Mouse (Mus musculus) heart, embryonic 10.5 days (tissue): ENCODE data around the gene Vmn1r81. TPM values are rescaled to one million over a fixed set of nuclear protein-coding genes. Genes with fewer than 3 reads are reported as not detected.

Experiments used
- DNase-seq: peaks from one replicate; pipeline ENCODE4 v3.0.0-alpha.2; 2017; ENCODE audit warnings: low spot score
- H3K27ac ChIP-seq: fragments of 300-500 bp; sonication (generic); 2 replicates; pipeline ENCODE4 v1.5.1; 2016; ENCODE audit warnings: mild to moderate bottlenecking
- H3K27me3 ChIP-seq: fragments of 300-500 bp; sonication (generic); 2 replicates; pipeline ENCODE4 v1.6.1; 2016; ENCODE audit warnings: mild to moderate bottlenecking; ENCODE audit not compliant: poor library complexity, insufficient read depth, severe bottlenecking
- H3K36me3 ChIP-seq: fragments of 300-500 bp; sonication (generic); 2 replicates; pipeline ENCODE4 v1.6.1; 2016; ENCODE audit warnings: mild to moderate bottlenecking, moderate library complexity
- H3K4me1 ChIP-seq: fragments of 300-500 bp; sonication (generic); 2 replicates; pipeline ENCODE4 v1.6.1; 2016; ENCODE audit warnings: mild to moderate bottlenecking
- H3K4me3 ChIP-seq: fragments of 300-500 bp; sonication (generic); 2 replicates; pipeline ENCODE4 v1.5.1; 2016; ENCODE audit warnings: mild to moderate bottlenecking, moderate library complexity
- H3K9me3 ChIP-seq: fragments of 300-500 bp; sonication (generic); 2 replicates; pipeline ENCODE4 v1.6.1; 2016; ENCODE audit warnings: mild to moderate bottlenecking, moderate library complexity
- WGBS: fragments of 180-500 bp; shearing (Covaris S2); methylation state at CpG from one replicate; pipeline ENCODE4 v1.1.7; 2016; 5-methylcytosine and 5-hydroxymethylcytosine counted together
- polyA plus RNA-seq: library from polyadenylated mRNA; unstranded; fragments of >200 nt; fragmentation: Nextera tagmentation; extraction: Ambion mirVana; gene quantifications from 2 replicates; pipeline ENCODE4 v1.2.1, GENCODE M21; 2016

Gene Vmn1r81
- not detected in 2 replicates for polyA plus RNA-seq

DNA sequence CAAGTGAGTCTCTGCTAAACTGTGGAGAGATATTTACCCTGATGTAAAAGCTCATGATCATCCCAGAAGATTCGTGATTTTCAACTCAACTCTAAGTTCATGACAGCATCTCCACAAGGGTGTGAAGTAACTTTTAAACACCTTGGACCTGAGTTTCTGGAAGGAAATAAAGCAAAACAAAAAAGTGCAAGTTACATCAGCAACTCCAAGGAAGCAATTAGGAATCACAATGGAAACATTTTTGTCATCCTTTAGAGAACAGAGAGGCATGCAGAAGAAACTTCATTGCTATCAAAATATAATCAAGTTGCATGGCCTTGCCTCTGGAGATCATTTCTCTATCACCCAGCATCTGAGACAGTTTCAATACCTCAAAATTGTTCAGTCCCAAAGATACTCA lies at the start of gene Vmn1r81:
Gene Vmn1r81 (minus strand): TSS at position 101 of the 400 bp plus-strand sequence.
- WGBS = 60% methylated on average over 1 of the region's 1 CpGs
- H3K4me3 ChIP-seq = no peak within 1 kb of the TSS

DNA sequence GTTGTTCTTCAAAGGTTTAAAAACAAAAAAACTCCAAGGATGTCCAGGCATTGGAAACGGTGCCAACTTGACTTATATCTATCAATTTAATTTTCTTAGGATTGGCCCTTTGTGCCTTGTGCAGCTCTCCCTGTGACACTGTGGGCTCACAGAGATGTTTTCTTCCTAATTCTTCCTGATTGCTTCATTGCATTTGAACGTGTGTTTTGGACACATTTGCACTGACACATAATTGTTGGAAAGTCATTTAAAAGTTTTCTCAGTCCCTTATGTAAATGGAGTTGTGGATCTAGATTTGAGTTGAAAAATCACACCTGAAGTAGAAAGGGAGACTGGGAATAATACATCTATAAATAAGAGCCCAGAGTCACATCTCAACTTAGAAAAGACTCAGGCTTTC lies 32.1 kb upstream of the Vmn1r81 start, which contains the start of gene Vmn1r82:
Gene Vmn1r82 (plus strand): TSS at position 301 of the 400 bp plus-strand sequence.
- no peak within 1 kb of the TSS for H3K27ac ChIP-seq
- no peak within 1 kb of the TSS for H3K4me3 ChIP-seq
- no peaks in the 10 kb centered on the region for H3K4me1 ChIP-seq
- no peaks in the 10 kb centered on the region for H3K36me3 ChIP-seq
- H3K9me3 ChIP-seq = 0 out of 2 replicates have a peak, but pooled peaks cover 3% of the 10 kb centered on the region
- WGBS = 50% methylated on average over 2 of the region's 2 CpGs
- no peak for DNase-seq
- no peaks in the 10 kb centered on the region for H3K27me3 ChIP-seq

More for the DNA sequence above, at the start of gene Vmn1r81:
- Histone ChIP-seq H3K27ac (no peak within 1 kb of the TSS), H3K27me3 (no peaks in the 10 kb centered on the region), H3K36me3 (no peaks in the 10 kb centered on the region), H3K4me1 (no peaks in the 10 kb centered on the region), H3K9me3 (peaks cover 3% of the 10 kb centered on the region; the same call in 1 of the 2 replicates)
- no peak for DNase-seq

DNA sequence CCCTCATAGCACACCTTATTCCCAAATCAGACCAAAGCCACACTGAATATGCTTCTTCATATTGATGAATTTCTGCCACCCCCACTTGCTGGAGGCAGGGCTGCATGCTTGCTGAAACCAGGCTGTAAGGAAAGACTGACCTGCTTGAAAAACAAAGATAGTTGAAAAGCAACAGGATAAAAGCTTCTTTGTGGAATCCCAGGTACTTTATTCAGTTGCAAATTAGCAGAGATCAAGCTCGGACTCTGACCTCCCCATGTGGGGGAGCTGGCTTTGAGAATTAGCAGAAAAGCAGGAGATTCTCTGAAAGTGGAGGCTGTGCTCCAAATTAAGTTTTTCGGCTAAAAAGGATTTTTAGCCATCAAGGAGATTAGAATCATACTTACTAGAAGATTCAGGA lies 63.9 kb downstream of the Vmn1r81 start:
- no peaks in the 10 kb centered on the region for H3K36me3 ChIP-seq
- no peaks in the 10 kb centered on the region for H3K4me1 ChIP-seq
- peaks cover 5% of the 10 kb centered on the region; the same call in 1 of the 2 replicates for H3K9me3 ChIP-seq
- no peak for DNase-seq
- no peak overlapping the region for H3K27ac ChIP-seq
- WGBS = 74% methylated on average over 2 of the region's 2 CpGs
- H3K27me3 ChIP-seq = no peaks in the 10 kb centered on the region
- H3K4me3 ChIP-seq = no peak overlapping the region

Other genes with a start within 250 kb of the Vmn1r81 start
- gene Vmn1r77, start 231.5 kb downstream of the Vmn1r81 start, polyA plus RNA-seq = not detected in 2 replicates
- not detected in 2 replicates for gene Vmn1r78, start 118.0 kb downstream of the Vmn1r81 start, polyA plus RNA-seq
- not detected in 2 replicates for gene Vmn1r79, start 97.0 kb downstream of the Vmn1r81 start, polyA plus RNA-seq
- not detected in 2 replicates for gene Vmn1r80, start 79.0 kb downstream of the Vmn1r81 start, polyA plus RNA-seq
- not detected in 2 replicates for gene Vmn1r82, start 32.2 kb upstream of the Vmn1r81 start, polyA plus RNA-seq
- not detected in 2 replicates for gene Vmn1r83, start 61.2 kb upstream of the Vmn1r81 start, polyA plus RNA-seq
- gene Vmn1r84, start 101.0 kb upstream of the Vmn1r81 start, polyA plus RNA-seq = not detected in 2 replicates
- gene Zfp551, start 154.5 kb upstream of the Vmn1r81 start, polyA plus RNA-seq = 2.5 and 3.0 TPM in 2 replicates
- gene Zfp606, start 210.0 kb upstream of the Vmn1r81 start, polyA plus RNA-seq = 17.7 and 19.3 TPM in 2 replicates
- gene 2900092C05Rik, start 244.2 kb upstream of the Vmn1r81 start, polyA plus RNA-seq = not detected in 2 replicates